Mouse (Mus musculus) forebrain, embryonic 14.5 days (tissue): ENCODE data around the gene Sorl1. TPM values are rescaled to one million over a fixed set of nuclear protein-coding genes. Genes with fewer than 3 reads are reported as not detected.

Source experiments
- ATAC-seq: fragments of 200-750 bp; cut with Nextera tagmentation; 2 replicates; pipeline ENCODE4 v1.8.0; 2017; ENCODE audit warnings: mild to moderate bottlenecking, moderate library complexity
- DNase-seq: peaks from one replicate; pipeline ENCODE4 v3.0.0-alpha.2; 2015; ENCODE audit warnings: low spot score
- H3K27ac ChIP-seq: fragments of 300-500 bp; sonication (generic); 2 replicates; pipeline ENCODE4 v1.5.1; 2014; ENCODE audit warnings: low read depth, mild to moderate bottlenecking, control low read depth, low read length, moderate library complexity
- H3K27me3 ChIP-seq: fragments of 300-500 bp; sonication (generic); replicated peaks from 2 replicates; pipeline ENCODE4 v1.6.1; 2014; ENCODE audit warnings: low read length, control low read depth, mixed read lengths; ENCODE audit not compliant: control insufficient read depth, insufficient read depth
- H3K36me3 ChIP-seq: fragments of 300-500 bp; sonication (generic); 2 replicates; pipeline ENCODE4 v1.6.1; 2014; ENCODE audit warnings: low read length, control low read depth; ENCODE audit not compliant: control insufficient read depth, insufficient read depth
- H3K4me1 ChIP-seq: fragments of 300-500 bp; sonication (generic); 2 replicates; pipeline ENCODE4 v1.6.1; 2014; ENCODE audit warnings: antibody characterized with exemption, low read length, control low read depth; ENCODE audit not compliant: control insufficient read depth, insufficient read depth
- H3K4me2 ChIP-seq: fragments of 300-500 bp; sonication (generic); 2 replicates; pipeline ENCODE4 v1.6.1; 2014; ENCODE audit warnings: mild to moderate bottlenecking, control low read depth, low read length
- H3K4me3 ChIP-seq: fragments of 300-500 bp; sonication (generic); 2 replicates; pipeline ENCODE4 v1.5.1; 2014; ENCODE audit warnings: low read depth, low read length, control low read depth
- H3K9ac ChIP-seq: fragments of 300-500 bp; sonication (generic); 2 replicates; pipeline ENCODE4 v1.6.1; 2014; ENCODE audit warnings: mild to moderate bottlenecking, low read length, control low read depth, moderate library complexity
- H3K9me3 ChIP-seq: fragments of 300-500 bp; sonication (generic); replicated peaks from 2 replicates; pipeline ENCODE4 v1.6.1; 2016; ENCODE audit warnings: low read length, control low read depth, mixed read lengths; ENCODE audit not compliant: control insufficient read depth
- WGBS: fragments of 180-500 bp; shearing (Covaris S2); extraction: QIAGEN DNeasy Blood & Tissue Kit; methylation state at CpG from one replicate; pipeline ENCODE4 v1.1.7; 2014; 5-methylcytosine and 5-hydroxymethylcytosine counted together
- polyA plus RNA-seq: library from polyadenylated mRNA; unstranded; fragments of >200 nt; fragmentation: Nextera tagmentation; extraction: Ambion mirVana; gene quantifications from 2 replicates; pipeline ENCODE4 v1.2.1, GENCODE M21; 2014

The Sorl1 gene
- polyA plus RNA-seq, 1 experiment from 2014 or later = 10.8 TPM

GRCm38 (mm10) chr9:42130793-42131760, 7.0 kb upstream of the Sorl1 start:
- H3K4me2 ChIP-seq = no peak overlapping the region
- DNase-seq (peak; percentile 84), ATAC-seq (peak; percentile 87)
- peaks cover 8% of the 10 kb centered on the region for H3K4me1 ChIP-seq
- no peaks in the 10 kb centered on the region for H3K27me3 ChIP-seq
- no peaks in the 10 kb centered on the region for H3K9me3 ChIP-seq
- WGBS = 32% methylated on average over 13 of the region's 13 CpGs
- no peak overlapping the region for H3K9ac ChIP-seq
- H3K4me3 ChIP-seq = no peak overlapping the region
- no peak overlapping the region for H3K27ac ChIP-seq
- no peaks in the 10 kb centered on the region for H3K36me3 ChIP-seq

- Histone ChIP-seq H3K4me3 (no peak overlapping the region), H3K9ac (no peak overlapping the region), H3K9me3 (no peaks in the 10 kb centered on the region), H3K4me1 (peaks cover 17% of the 10 kb centered on the region), H3K36me3 (no peaks in the 10 kb centered on the region), H3K27me3 (no peaks in the 10 kb centered on the region), H3K27ac (no peak overlapping the region), H3K4me2 (no peak overlapping the region)
- WGBS = 87% methylated on average over 5 of the region's 5 CpGs
- DNase-seq (no peak), ATAC-seq (no peak)
These were observed 3.9 kb upstream of the Sorl1 start for GRCm38 (mm10) chr9:42127983-42128382.

- 53% methylated on average over 9 of the region's 9 CpGs for WGBS
- Histone ChIP-seq H3K9me3 (no peaks in the 10 kb centered on the region), H3K4me3 (no peak overlapping the region), H3K4me2 (no peak overlapping the region), H3K27me3 (no peaks in the 10 kb centered on the region; the same call in 1 of the 2 replicates), H3K36me3 (no peaks in the 10 kb centered on the region), H3K4me1 (peaks cover 25% of the 10 kb centered on the region), H3K9ac (no peak overlapping the region), H3K27ac (no peak overlapping the region)
- no peak for ATAC-seq
- no peak for DNase-seq
These were observed 1.3 kb upstream of the Sorl1 start for GRCm38 (mm10) chr9:42125262-42125982.

- H3K9me3 ChIP-seq = no peaks in the 10 kb centered on the region
- 27% methylated on average over 11 of the region's 11 CpGs for WGBS
- no peaks in the 10 kb centered on the region for H3K36me3 ChIP-seq
- peak overlapping the region; percentile 52; the same call in 1 of the 2 replicates for H3K27ac ChIP-seq
- no peaks in the 10 kb centered on the region; the same call in 1 of the 2 replicates for H3K27me3 ChIP-seq
- H3K4me1 ChIP-seq = peaks cover 23% of the 10 kb centered on the region
- peak overlapping the region; percentile 91 for H3K9ac ChIP-seq
- no peak for ATAC-seq
- peak overlapping the region; percentile 79 for H3K4me3 ChIP-seq
- peak overlapping the region; percentile 85 for H3K4me2 ChIP-seq
- no peak for DNase-seq
These were observed 893 bp downstream of the Sorl1 start for GRCm38 (mm10) chr9:42123204-42123603.

GRCm38 (mm10) chr9:42122441-42122840, 1.7 kb downstream of the Sorl1 start:
- H3K27me3 ChIP-seq = no peaks in the 10 kb centered on the region; the same call in 1 of the 2 replicates
- H3K4me1 ChIP-seq = peaks cover 23% of the 10 kb centered on the region
- no peak overlapping the region for H3K27ac ChIP-seq
- peak overlapping the region; percentile 85 for H3K4me2 ChIP-seq
- ATAC-seq = no peak
- H3K9me3 ChIP-seq = no peaks in the 10 kb centered on the region
- peak overlapping the region; percentile 79 for H3K4me3 ChIP-seq
- WGBS = 81% methylated on average over 6 of the region's 6 CpGs
- DNase-seq = no peak
- no peaks in the 10 kb centered on the region for H3K36me3 ChIP-seq
- peak overlapping the region; percentile 91; the same call in 1 of the 2 replicates for H3K9ac ChIP-seq

GRCm38 (mm10) chr9:42121631-42122354, 2.3 kb downstream of the Sorl1 start:
- DNase-seq = no peak
- Histone ChIP-seq H3K27ac (no peak overlapping the region), H3K4me3 (peak overlapping the region; percentile 79), H3K4me2 (peak overlapping the region; percentile 85), H3K9ac (peak overlapping the region; percentile 32; the same call in 1 of the 2 replicates), H3K4me1 (peaks cover 23% of the 10 kb centered on the region), H3K9me3 (no peaks in the 10 kb centered on the region), H3K36me3 (no peaks in the 10 kb centered on the region), H3K27me3 (no peaks in the 10 kb centered on the region; the same call in 1 of the 2 replicates)
- 63% methylated on average over 10 of the region's 10 CpGs for WGBS
- ATAC-seq = no peak

- ATAC-seq (no peak), DNase-seq (no peak)
- Histone ChIP-seq H3K4me1 (peaks cover under 1% of the 10 kb centered on the region), H3K27me3 (no peaks in the 10 kb centered on the region), H3K27ac (no peak overlapping the region), H3K36me3 (no peaks in the 10 kb centered on the region), H3K9ac (no peak overlapping the region), H3K4me3 (no peak overlapping the region), H3K4me2 (no peak overlapping the region), H3K9me3 (no peaks in the 10 kb centered on the region)
- WGBS = 79% methylated on average over 10 of the region's 10 CpGs
These were observed 7.6 kb downstream of the Sorl1 start for GRCm38 (mm10) chr9:42116418-42117056.

GRCm38 (mm10) chr9:42115078-42115477, 9.0 kb downstream of the Sorl1 start:
- H3K9me3 ChIP-seq = no peaks in the 10 kb centered on the region
- H3K27me3 ChIP-seq = no peaks in the 10 kb centered on the region
- no peak overlapping the region for H3K4me3 ChIP-seq
- WGBS = 91% methylated on average over 7 of the region's 7 CpGs
- H3K27ac ChIP-seq = no peak overlapping the region
- no peak overlapping the region for H3K4me2 ChIP-seq
- H3K4me1 ChIP-seq = peaks cover 2% of the 10 kb centered on the region; the same call in 1 of the 2 replicates
- no peak for ATAC-seq
- H3K36me3 ChIP-seq = no peaks in the 10 kb centered on the region
- no peak overlapping the region for H3K9ac ChIP-seq
- no peak for DNase-seq
